Mouse (Mus musculus) liver, embryonic 18 days (tissue): Measurements from ENCODE around the gene Wasf1. TPM values are rescaled to one million over a fixed set of nuclear protein-coding genes. Genes with fewer than 3 reads are reported as not detected.

ENCODE experiments used
- polyA plus RNA-seq: library from polyadenylated mRNA; depleted of rRNA; stranded (reverse); fragments of >200 nt; gene quantifications from 2 replicates; pipeline ENCODE4 v1.2.3, GENCODE M21; 2012; rRNA removed

Wasf1 gene
- polyA plus RNA-seq: 0.26 and 0.37 TPM in 2 replicates

GRCm38 (mm10) chr10:40882831-40883643, at the start of gene Wasf1, which contains the start of gene Cdc40:
Gene Wasf1, plus strand, starts transcription at chr10:40883475.
Gene Cdc40, minus strand, starts transcription at chr10:40883311.

Other genes with a start within 250 kb of the Wasf1 start
- 0.29 and 0.34 TPM in 2 replicates for gene Mettl24, start 200.2 kb upstream of the Wasf1 start, polyA plus RNA-seq
- 8.1 and 9.5 TPM in 2 replicates for gene Cdc40, start 164 bp upstream of the Wasf1 start, polyA plus RNA-seq
- not detected in 2 replicates for gene Gpr6, start 188.8 kb downstream of the Wasf1 start, polyA plus RNA-seq